Mouse (Mus musculus): ENCODE measurements around the gene Nfx1.

DNA sequence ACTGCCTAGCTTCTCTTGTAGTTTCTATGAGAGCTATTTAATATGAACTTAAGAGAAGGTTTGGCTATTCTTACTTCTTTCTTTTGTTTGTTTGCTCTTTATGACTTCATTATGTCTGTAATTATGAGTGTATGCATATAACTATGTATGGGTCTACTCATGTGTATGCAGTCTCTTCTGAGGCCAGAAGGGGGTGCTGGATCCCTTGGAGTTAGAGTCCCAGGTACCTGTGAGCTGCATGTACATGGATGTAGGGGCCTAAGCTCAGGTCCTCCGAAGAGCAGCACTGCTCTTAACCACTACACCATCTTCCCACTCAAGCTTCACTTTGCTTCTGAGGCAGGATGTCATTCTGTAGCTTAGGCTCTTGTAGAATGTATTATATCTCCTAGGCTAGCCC, 17.2 kb upstream of the Nfx1 start:
- no peak for TF ChIP-seq GATA1 (IDR thresholded peaks at IDR 0.05; ENCODE audit: borderline replicate concordance, low read length)
- TF ChIP-seq FLI1 (IDR thresholded peaks at IDR 0.05; ENCODE audit: low read length), result no peak
